Mouse (Mus musculus) intestine, embryonic 15.5 days (tissue): ENCODE measurements at regions not wholly inside any gene's neighbourhood (a gene's known extent, or its start where the extent isn't known, plus 50 kb on each side); places are given as distances from the start of the nearest gene placed in this dataset.

Experiments
- ATAC-seq: fragments of 200-750 bp; cut with Nextera tagmentation; 2 replicates; pipeline ENCODE4 v1.8.0; 2017; ENCODE audit warnings: moderate TSS enrichment, moderate library complexity
- H3K27ac ChIP-seq: fragments of 300-500 bp; sonication (generic); 2 replicates; pipeline ENCODE4 v1.5.1; 2015; ENCODE audit warnings: mild to moderate bottlenecking, inconsistent platforms
- H3K27me3 ChIP-seq: fragments of 300-500 bp; sonication (generic); replicated peaks from 2 replicates; pipeline ENCODE4 v1.6.1; 2015; ENCODE audit warnings: inconsistent platforms
- H3K36me3 ChIP-seq: fragments of 300-500 bp; sonication (generic); 2 replicates; pipeline ENCODE4 v1.6.1; 2015; ENCODE audit warnings: inconsistent platforms
- H3K4me1 ChIP-seq: fragments of 300-500 bp; sonication (generic); replicated peaks from 2 replicates; pipeline ENCODE4 v1.6.1; 2015; ENCODE audit warnings: inconsistent platforms
- H3K4me2 ChIP-seq: fragments of 300-500 bp; sonication (generic); replicated peaks from 2 replicates; pipeline ENCODE4 v1.6.1; 2015; ENCODE audit warnings: mild to moderate bottlenecking, inconsistent platforms
- H3K4me3 ChIP-seq: fragments of 300-500 bp; sonication (generic); replicated peaks from 2 replicates; pipeline ENCODE4 v1.5.1; 2015; ENCODE audit warnings: inconsistent platforms
- H3K9ac ChIP-seq: fragments of 300-500 bp; sonication (generic); 2 replicates; pipeline ENCODE4 v1.6.1; 2015; ENCODE audit warnings: inconsistent platforms
- H3K9me3 ChIP-seq: fragments of 300-500 bp; sonication (generic); 2 replicates; pipeline ENCODE4 v1.6.1; 2016; ENCODE audit warnings: inconsistent platforms
- WGBS: fragments of 180-500 bp; shearing (Covaris S2); methylation state at CpG from one replicate; pipeline ENCODE4 v1.1.7; 2015; 5-methylcytosine and 5-hydroxymethylcytosine counted together

DNA sequence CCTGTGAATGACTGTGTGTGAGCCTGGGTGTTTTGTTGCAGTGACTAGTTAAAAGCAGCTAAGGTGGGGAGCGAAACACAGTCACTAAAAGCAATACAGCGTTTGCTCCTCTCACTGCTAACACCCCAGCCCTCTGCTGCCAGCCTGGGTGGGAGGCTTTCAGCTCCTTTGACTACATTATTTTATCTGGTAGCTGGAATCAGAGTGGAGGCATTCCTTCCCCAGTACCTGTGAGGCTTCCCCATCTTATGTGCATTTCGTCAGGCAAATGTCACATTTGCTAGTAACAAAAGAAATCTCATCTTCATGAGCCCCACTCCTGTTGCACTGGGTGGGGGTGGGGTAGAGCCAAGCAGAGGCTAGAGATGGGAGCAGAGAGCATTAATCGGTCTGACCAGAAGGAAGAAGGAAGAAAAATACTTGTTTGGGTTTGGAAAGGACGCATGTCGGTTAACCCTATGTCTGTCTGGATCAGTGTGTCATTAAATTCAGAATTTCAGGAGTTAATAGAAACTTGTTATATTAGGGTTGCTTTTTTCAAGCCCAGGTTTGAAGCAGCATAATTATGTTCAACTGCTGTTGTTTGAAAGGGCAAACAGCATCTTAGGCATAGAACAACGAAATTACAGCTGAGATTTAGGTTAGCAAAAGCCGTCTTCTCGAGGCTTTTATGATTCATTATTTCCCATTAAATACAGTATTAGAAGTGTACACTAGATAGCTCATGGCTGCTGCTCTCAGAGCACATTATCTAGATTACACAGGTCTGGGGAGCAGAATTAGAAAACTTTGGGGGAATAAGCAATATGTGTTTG lies 269.3 kb downstream of the Meis1 start:
- H3K4me1 ChIP-seq, result peaks cover 31% of the 10 kb centered on the region
- H3K9ac ChIP-seq, result 0 out of 2 replicates have a peak overlapping the region, but pooled peaks have one; percentile 14
- no peak overlapping the region for H3K4me3 ChIP-seq

DNA sequence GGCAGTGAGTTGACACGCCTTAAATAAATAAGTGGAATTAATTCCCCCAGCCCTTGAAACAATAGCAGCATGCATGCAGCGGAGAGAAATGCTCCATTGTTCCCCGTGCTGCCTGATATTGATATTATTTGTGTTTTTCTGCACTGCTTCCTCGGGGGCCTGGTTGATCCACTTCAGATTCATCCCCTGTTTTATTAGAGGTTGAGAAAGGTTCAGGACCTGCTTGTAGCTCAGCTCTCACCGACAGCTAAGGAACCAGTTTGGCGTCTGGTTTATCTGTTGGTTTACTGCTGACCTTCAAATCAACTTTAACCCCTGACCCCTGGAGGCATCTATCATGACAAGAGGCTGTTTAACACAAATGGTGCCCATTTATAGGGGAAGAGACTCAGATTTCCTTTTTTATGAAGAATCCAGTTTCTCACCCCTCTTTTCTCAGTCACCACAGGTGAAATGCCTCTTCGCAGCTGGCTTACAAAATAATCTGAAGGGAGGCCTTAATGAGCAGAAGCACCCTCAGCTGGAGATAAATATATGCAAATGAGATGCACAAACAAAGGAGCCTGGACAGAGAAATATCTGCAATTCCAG lies 270.8 kb downstream of the Meis1 start:
- Histone ChIP-seq H3K9me3 (no peaks in the 10 kb centered on the region), H3K27me3 (no peaks in the 10 kb centered on the region), H3K27ac (peak overlapping the region; percentile 77), H3K4me2 (peak overlapping the region; percentile 24; the same call in 1 of the 2 replicates), H3K4me1 (peaks cover 31% of the 10 kb centered on the region), H3K36me3 (no peaks in the 10 kb centered on the region), H3K4me3 (no peak overlapping the region), H3K9ac (no peak overlapping the region)
- 16% methylated on average over 7 of the region's 7 CpGs for WGBS
- ATAC-seq, result peak; percentile 50

More for the DNA sequence above, 269.3 kb downstream of the Meis1 start:
- no peaks in the 10 kb centered on the region for H3K27me3 ChIP-seq
- no peak for ATAC-seq
- no peaks in the 10 kb centered on the region for H3K9me3 ChIP-seq
- WGBS, result 23% methylated on average over 9 of the region's 9 CpGs
- H3K4me2 ChIP-seq, result peak overlapping the region; percentile 7; the same call in 1 of the 2 replicates
- H3K36me3 ChIP-seq, result no peaks in the 10 kb centered on the region
- peak overlapping the region; percentile 67; the same call in 1 of the 2 replicates for H3K27ac ChIP-seq

DNA sequence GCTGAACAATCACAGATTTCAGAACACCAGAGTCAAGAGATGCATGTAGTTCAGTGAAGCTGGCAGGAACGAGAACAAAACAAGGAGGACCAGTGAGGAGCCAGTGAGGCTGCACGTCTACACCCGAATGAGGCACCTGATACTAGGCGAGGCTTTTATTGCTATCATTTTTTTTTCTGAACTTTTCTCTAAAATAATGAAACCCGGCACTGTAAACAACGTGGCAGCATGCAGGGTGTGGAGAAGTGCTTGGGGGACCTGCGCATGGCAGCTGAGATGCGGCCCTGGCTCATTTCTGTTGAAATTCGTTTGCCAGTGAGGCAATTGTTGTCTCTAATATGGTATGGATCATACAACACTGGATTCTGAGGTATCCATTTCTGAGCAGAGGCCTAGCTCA lies 271.4 kb downstream of the Meis1 start:
- Histone ChIP-seq H3K27ac (peak overlapping the region; percentile 77), H3K4me1 (peaks cover 28% of the 10 kb centered on the region), H3K9me3 (no peaks in the 10 kb centered on the region), H3K27me3 (no peaks in the 10 kb centered on the region), H3K4me3 (no peak overlapping the region), H3K9ac (no peak overlapping the region), H3K36me3 (no peaks in the 10 kb centered on the region), H3K4me2 (peak overlapping the region; percentile 34; the same call in 1 of the 2 replicates)
- ATAC-seq, result peak; percentile 40
- WGBS, result 31% methylated on average over 9 of the region's 9 CpGs

DNA sequence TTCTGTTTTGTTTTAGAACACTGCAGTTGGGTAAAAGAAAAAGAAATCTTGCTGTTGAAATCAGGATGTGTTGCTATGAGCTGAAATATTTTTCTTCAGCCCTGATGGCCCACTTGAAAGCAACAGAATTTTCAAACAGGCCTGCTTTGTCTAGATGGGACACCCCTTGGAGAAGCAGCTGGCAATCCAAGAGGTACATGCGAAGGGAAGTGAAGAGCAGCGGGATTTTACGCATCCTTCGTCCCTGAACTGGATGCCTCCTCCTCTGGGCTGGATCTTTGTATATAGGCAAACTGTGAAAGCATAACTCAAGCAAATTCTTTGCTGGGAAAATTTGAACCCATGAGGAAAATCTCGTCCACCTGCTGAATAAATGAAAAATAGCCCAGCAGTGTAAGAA lies 272.3 kb downstream of the Meis1 start:
- Histone ChIP-seq H3K4me2 (peak overlapping the region; percentile 35; the same call in 1 of the 2 replicates), H3K4me1 (peaks cover 27% of the 10 kb centered on the region), H3K4me3 (no peak overlapping the region), H3K27me3 (no peaks in the 10 kb centered on the region), H3K36me3 (no peaks in the 10 kb centered on the region), H3K9ac (no peak overlapping the region), H3K9me3 (no peaks in the 10 kb centered on the region), H3K27ac (peak overlapping the region; percentile 77)
- no peak for ATAC-seq
- WGBS, result 44% methylated on average over 5 of the region's 5 CpGs

DNA sequence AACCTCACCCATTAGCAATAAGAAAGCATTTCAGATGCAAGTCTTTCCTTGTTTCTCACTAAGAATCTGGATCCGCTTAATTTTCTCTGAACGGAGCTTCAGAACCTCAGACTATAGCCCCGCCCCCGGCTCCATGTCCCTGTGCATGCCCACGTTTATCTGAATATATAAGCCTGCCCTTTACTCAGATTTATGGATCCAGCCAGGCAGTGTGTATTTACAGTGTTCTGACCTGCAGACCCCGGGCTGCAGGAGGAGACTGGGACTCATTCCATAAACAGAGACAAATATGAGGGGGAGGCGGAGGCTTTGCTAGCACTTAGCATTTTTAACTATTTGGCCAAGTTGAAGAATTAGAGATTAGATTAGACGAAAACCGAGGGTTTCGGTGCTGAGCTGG lies 272.9 kb downstream of the Meis1 start:
- no peak overlapping the region for H3K9ac ChIP-seq
- no peak overlapping the region for H3K4me3 ChIP-seq
- H3K4me1 ChIP-seq, result peaks cover 27% of the 10 kb centered on the region
- peak; percentile 78 for ATAC-seq
- peak overlapping the region; percentile 35 for H3K4me2 ChIP-seq
- peak overlapping the region; percentile 77 for H3K27ac ChIP-seq
- no peaks in the 10 kb centered on the region for H3K9me3 ChIP-seq
- no peaks in the 10 kb centered on the region for H3K36me3 ChIP-seq
- WGBS, result 11% methylated on average over 10 of the region's 10 CpGs
- H3K27me3 ChIP-seq, result no peaks in the 10 kb centered on the region

DNA sequence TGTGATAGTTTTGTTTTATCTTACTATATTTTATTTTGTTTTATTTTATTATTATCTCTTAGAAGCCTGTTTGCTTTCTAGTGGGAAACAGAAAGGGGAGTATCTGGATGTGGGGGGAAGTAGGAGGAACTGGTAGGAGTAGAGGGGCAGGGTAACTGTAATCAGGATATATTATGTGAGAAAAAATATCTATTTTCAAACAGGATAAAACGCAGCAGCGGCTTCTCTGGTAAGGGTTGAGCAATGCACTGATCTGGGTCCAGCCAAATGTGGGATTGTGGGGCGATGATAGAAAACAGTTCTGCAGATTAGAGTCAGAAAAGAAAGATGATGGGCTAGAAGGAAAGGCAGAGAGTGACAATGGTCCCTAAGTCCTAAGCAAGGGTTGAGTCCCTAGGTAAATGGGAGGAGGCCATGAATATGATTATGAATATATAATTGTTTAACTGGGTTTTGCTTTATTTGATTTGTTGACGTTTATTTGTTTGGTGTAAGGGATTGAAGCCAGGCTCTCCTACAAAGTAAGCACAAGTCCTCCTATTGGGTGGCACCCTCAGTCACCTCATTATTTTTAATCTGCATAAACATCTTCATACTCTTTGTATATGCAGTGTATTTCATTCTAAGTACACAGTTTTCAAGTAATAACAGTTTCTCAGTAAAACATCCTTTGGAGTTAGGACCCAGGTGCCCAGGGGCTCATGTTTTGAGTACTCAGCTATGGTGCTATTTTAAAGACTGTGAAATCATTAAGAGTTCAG lies 283.7 kb downstream of the Meis1 start:
- WGBS, result 88% methylated on average over 4 of the region's 4 CpGs
- no peak overlapping the region for H3K4me2 ChIP-seq
- no peaks in the 10 kb centered on the region for H3K36me3 ChIP-seq
- H3K4me1 ChIP-seq, result no peaks in the 10 kb centered on the region
- no peak overlapping the region for H3K9ac ChIP-seq
- ATAC-seq, result no peak
- H3K4me3 ChIP-seq, result no peak overlapping the region
- no peaks in the 10 kb centered on the region for H3K9me3 ChIP-seq
- H3K27ac ChIP-seq, result no peak overlapping the region
- no peaks in the 10 kb centered on the region for H3K27me3 ChIP-seq

DNA sequence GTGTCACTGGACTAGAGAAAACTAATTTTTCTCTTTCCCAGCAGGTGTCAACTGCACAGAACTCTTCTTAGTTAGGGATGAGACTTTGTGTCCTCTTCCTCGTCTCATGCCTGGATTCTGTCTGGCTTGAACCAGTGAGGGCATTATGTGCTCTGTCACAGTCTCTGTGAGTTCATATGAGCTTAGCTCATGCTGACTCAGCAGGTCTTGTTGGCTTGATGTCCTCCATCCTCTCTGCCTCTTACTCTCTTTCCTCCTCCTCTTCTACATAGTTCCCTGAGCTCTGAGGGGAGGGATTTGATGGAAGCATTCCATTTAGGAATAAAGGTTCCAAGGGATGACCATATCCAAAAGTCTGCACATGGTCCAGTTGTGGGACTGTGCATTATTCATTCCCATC lies 284.7 kb downstream of the Meis1 start:
- no peaks in the 10 kb centered on the region for H3K36me3 ChIP-seq
- ATAC-seq, result no peak
- 88% methylated on average over 1 of the region's 1 CpGs for WGBS
- no peak overlapping the region for H3K4me3 ChIP-seq
- no peaks in the 10 kb centered on the region for H3K27me3 ChIP-seq
- no peaks in the 10 kb centered on the region for H3K9me3 ChIP-seq
- H3K9ac ChIP-seq, result no peak overlapping the region
- no peak overlapping the region for H3K27ac ChIP-seq
- no peaks in the 10 kb centered on the region for H3K4me1 ChIP-seq
- H3K4me2 ChIP-seq, result no peak overlapping the region

DNA sequence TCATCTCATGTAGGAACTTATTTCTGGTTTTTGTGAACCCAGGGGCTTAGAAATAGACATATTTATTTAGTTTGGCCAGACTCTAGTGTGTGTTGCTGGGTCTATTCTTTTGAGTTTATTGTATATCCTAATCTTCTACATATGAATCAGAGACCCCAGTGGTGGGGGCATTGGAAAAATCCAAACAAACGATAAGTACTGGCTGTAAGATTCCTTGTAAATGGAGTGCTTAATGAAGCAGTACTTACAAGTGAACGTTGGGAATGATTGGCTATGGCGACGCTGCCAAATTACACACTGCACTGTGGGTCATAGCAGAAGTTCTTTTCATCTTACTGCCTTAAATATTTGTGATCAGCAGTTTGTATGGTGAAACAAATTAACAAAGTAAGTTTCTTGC lies 289.0 kb downstream of the Meis1 start:
- Histone ChIP-seq H3K4me2 (no peak overlapping the region), H3K4me1 (no peaks in the 10 kb centered on the region), H3K27ac (no peak overlapping the region), H3K9me3 (no peaks in the 10 kb centered on the region), H3K9ac (no peak overlapping the region), H3K36me3 (no peaks in the 10 kb centered on the region), H3K27me3 (no peaks in the 10 kb centered on the region), H3K4me3 (no peak overlapping the region)
- 68% methylated on average over 4 of the region's 4 CpGs for WGBS
- no peak for ATAC-seq

DNA sequence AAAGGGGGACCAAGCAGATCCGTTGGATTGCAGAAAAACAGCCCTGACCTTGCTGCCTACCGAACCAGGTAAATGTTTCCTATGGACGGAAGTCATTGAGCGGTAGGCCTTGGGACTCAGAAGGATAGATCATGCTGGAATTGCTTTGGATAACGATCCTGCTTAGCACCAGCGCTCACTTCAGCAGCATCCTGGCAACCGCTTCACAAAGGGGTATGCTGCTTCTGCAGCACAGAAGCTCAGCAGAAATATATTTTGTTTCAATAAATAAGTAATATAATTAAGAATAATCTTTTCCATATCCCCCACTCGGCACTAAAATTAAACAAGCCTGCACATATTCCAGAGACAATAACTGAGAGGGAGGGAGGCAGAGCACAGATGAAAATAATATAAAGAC lies 296.0 kb downstream of the Meis1 start:
- H3K9ac ChIP-seq, result no peak overlapping the region
- WGBS, result 70% methylated on average over 8 of the region's 8 CpGs
- ATAC-seq, result no peak
- H3K4me3 ChIP-seq, result no peak overlapping the region
- H3K4me2 ChIP-seq, result no peak overlapping the region
- no peaks in the 10 kb centered on the region for H3K4me1 ChIP-seq
- no peaks in the 10 kb centered on the region for H3K27me3 ChIP-seq
- H3K36me3 ChIP-seq, result no peaks in the 10 kb centered on the region
- H3K27ac ChIP-seq, result no peak overlapping the region
- H3K9me3 ChIP-seq, result no peaks in the 10 kb centered on the region

DNA sequence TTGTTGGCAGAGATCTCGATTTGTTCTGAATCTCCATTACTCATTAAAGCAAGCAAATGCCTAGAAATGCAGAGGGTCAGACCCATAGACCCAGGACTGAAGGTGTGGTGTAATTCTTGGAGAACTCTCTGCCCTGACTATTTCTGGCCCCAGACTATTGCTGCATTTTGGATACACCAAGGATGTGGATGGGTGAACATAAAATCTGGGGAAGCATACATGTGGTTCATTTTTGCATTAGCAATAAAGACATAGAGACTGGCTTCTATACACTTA lies 303.0 kb downstream of the Meis1 start:
- Histone ChIP-seq H3K9ac (no peak overlapping the region), H3K27me3 (no peaks in the 10 kb centered on the region), H3K27ac (no peak overlapping the region), H3K4me3 (no peak overlapping the region), H3K4me1 (no peaks in the 10 kb centered on the region), H3K36me3 (no peaks in the 10 kb centered on the region), H3K9me3 (no peaks in the 10 kb centered on the region), H3K4me2 (no peak overlapping the region)
- no peak for ATAC-seq
- 39% methylated on average over 1 of the region's 1 CpGs for WGBS

DNA sequence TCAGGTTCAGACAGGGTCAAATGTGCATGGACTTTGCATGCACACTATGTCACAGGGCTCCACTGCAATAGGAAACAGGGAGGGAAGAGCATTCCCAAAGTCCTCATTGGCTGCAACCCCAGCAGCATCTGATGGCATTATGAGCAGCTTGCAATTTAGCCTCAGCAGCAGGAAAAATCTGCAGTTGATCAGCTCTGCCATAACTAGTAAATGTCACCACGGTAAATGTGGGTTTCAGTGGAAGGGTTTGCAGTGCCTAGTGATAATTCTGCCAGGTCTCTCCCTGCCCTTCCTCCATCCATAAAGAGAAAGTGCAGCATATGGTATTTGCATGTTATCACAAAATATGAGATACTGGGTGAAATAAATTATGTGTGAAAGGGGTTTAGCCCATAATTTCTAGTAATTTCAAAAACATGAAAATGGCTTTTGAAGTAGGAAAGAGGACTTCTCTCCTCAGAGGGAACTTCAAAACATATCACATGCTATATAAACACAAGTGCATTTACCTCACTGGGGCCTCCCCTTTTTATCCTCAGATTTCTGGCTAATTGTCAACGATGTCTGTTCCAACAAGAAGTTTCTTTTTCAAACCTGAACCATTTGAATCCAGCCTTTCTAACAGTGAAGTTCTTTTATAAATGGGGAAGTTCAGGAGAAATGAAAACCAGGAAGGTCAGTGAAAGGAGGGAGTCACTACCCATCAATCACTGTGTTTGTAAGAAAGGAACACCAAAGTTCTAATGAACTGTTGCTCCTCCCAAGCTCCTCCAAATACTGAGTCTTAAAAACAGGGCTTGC lies 303.5 kb downstream of the Meis1 start:
- no peak for ATAC-seq
- Histone ChIP-seq H3K4me3 (no peak overlapping the region), H3K36me3 (no peaks in the 10 kb centered on the region), H3K9ac (no peak overlapping the region), H3K9me3 (no peaks in the 10 kb centered on the region), H3K4me2 (no peak overlapping the region), H3K4me1 (no peaks in the 10 kb centered on the region), H3K27me3 (no peaks in the 10 kb centered on the region), H3K27ac (peak overlapping the region; percentile 51; the same call in 1 of the 2 replicates)
- 36% methylated on average over 2 of the region's 2 CpGs for WGBS

DNA sequence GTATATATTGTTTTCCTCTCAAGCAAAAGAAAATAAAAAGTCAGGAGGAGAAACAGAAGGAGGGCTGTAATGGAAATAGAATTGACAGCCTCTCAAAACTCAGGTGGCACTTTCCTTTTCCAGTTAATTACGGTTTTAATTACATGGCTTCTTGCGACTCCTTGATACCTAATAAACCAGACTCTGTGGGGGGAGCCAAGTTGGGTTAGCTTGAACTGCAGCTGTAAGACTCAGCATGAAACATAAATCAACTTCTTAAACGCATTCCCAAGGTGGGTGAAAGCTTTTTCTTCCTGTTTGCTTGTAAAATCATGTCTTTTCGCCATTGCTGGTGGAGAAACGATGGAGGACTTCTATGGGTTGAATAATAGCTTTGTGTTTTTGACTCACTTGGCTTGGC lies 304.4 kb downstream of the Meis1 start:
- WGBS, result 55% methylated on average over 5 of the region's 5 CpGs
- ATAC-seq, result no peak
- Histone ChIP-seq H3K4me1 (no peaks in the 10 kb centered on the region), H3K4me3 (no peak overlapping the region), H3K4me2 (no peak overlapping the region), H3K27ac (no peak overlapping the region), H3K9ac (no peak overlapping the region), H3K27me3 (no peaks in the 10 kb centered on the region), H3K36me3 (no peaks in the 10 kb centered on the region), H3K9me3 (no peaks in the 10 kb centered on the region)
